Mouse (Mus musculus): Measurements from ENCODE around the gene Cpsf7.

Cpsf7 gene

DNA sequence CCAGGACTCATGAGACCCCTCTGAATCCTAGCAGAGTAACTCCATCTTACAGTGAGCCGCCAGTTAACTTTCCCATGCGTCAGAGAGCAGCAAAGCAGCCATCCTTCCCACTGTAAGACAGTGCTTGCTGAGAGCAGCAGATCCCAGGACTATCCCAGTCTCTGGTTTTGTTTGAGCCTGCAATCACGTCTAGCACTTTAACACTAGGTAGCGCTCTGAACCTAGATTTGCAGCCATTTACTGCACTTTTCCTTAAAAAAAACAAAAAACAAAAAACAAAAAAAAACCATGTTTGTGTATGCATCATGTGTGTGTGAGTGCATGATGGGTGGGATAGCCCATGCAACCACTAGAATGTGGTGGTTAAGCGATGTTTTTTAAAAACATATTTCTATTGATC is 35.0 kb downstream of the Cpsf7 start:
- DNase-seq (ENCODE audit: inconsistent ontology term) = no peak

DNA sequence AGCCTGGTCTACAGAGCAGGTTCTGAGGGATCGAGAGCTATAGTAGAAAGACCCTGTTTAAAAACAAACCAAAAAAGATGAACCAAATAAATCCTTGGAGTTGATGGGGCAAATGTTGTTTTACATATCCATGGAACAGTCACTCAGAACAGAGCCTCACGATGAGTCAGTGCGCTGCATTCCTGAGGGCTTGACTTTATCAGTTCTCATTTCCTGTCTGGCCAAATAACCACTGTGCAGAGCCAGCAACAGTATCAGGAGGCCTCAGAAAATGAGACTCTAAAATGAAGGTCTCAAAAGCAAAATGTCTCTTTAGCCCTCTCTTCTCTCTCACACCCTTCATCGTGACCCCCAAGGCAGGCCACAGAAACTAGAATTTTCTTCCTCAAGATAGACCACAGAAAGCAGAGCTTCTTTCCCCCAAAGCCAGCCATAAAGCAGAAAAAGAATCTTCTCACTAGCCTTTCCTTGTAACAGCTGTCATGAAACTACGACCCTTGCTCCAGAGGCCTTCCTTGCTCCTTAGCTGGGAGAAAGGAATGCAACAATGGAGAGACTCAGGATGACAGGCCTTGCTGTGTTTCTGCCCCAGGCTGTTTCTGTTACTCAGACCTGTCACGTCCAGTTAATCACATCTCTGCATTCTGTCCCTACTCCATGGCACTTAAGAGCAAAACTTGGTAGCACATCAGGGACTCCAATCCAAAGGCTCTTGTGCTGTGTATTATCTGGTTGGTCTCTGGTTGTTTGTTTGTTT is 36.7 kb downstream of the Cpsf7 start:
- DNase-seq (ENCODE audit: inconsistent ontology term) = peak; percentile 90

- no peak for DNase-seq (ENCODE audit: inconsistent ontology term)
Observed at GRCm38 (mm10) chr19:10562351-10562750, 37.3 kb downstream of the Cpsf7 start.

- DNase-seq (ENCODE audit: inconsistent ontology term) = no peak
Observed at GRCm38 (mm10) chr19:10564278-10564677, 39.2 kb downstream of the Cpsf7 start.

DNA sequence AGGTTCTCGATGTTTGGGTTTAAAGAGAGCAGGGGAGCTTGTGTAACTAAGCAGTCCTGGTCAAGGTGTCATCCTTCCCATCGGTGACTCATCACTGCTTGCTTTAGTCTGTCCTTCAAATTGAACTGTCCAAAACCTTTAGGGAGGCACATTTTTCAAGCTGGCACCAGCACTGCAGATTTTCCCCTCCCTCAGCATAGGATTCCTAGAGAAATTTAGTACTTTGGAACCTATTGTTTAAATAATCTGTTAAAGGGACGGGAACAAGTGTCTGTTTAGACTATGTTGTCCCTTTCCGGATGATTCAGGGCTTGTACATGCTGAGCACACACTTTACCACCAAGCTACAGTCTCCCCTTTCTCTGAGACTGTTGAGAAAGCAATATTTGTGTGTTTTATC is 40.2 kb downstream of the Cpsf7 start:
- DNase-seq (ENCODE audit: inconsistent ontology term) = no peak

GRCm38 (mm10) chr19:10569627-10570026 is 44.6 kb downstream of the Cpsf7 start:
- DNase-seq (ENCODE audit: inconsistent ontology term) = no peak

- peak; percentile 94 for DNase-seq (ENCODE audit: inconsistent ontology term)
Observed at GRCm38 (mm10) chr19:10576690-10577561, 51.9 kb downstream of the Cpsf7 start, which contains the start of the genes Cyb561a3 and Tmem138. Gene Cyb561a3 (plus strand): TSS chr19:10577172. Gene Tmem138 (minus strand): TSS chr19:10577362.

GRCm38 (mm10) chr19:10580102-10580501 is 55.0 kb downstream of the Cpsf7 start:
- no peak for DNase-seq (ENCODE audit: inconsistent ontology term)

- DNase-seq (ENCODE audit: inconsistent ontology term) = no peak
Observed at GRCm38 (mm10) chr19:10580761-10581160, 55.7 kb downstream of the Cpsf7 start.

DNA sequence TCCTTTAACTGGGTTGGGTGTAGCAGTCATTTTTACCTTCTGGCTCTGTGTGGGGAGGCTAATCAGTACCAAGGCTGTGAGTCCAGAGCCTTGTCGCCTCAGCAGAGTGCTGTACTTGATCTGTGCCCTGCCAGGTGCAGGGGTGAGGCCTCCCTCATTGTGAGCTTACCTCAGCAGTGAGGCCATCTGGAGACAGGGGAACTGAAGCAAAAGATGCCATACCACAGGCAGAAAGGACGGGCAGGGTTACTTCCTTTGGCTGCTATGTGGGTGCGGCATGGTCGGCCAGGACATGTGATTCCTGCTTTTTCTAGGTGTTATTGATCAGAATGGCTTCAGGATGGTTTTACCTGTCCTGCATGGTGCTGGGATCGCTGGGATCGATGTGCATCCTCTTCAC is 56.9 kb downstream of the Cpsf7 start:
- DNase-seq (ENCODE audit: inconsistent ontology term) = no peak

DNA sequence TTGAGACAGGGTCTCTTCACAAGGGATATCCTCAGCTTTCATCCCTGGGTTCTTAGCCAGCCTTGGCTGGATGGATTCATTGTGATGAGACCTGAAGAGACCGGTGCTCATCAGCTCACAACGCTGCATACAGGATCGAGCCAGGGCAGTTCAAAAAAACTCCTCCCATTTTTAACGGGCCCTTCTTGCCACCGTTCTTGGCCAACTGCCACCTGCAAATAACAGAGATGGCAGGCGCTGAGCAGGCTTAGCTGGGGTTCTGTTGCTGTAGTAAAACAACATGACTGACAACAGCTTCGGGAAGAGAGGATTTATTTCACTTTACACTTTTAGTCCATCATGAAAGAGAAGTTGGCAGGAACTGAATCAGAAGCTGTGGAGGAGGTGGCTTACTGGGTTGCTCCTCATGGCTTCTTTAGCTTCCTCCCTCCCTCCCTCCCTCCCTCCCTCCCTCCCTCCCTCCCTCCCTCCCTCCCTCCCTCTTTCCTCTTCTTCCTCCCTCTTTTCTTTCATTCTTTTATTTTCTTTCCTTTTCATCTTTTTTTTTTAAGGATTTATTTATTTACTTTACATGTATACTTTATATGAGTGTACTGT is 58.6 kb downstream of the Cpsf7 start:
- no peak for DNase-seq (ENCODE audit: inconsistent ontology term)

DNA sequence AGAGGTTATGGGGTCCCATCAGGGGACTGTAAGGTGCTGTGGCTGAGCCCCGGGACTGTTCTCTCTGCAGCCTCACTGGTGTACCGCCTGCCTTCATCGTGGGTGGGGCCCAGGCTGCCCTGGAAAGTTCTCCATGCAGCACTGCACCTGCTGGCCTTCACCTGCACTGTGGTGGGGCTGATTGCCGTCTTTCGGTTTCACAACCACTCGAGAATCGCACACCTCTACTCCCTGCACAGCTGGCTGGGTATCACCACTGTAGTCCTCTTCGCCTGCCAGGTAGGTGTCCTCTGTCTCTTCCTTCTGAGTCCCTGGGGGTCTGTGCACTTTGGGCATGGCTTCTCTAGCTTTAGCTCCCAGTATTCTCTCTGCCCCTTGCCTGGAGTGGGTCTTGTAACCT is 60.0 kb downstream of the Cpsf7 start:
- no peak for DNase-seq (ENCODE audit: inconsistent ontology term)

GRCm38 (mm10) chr19:10587231-10587630 is 62.2 kb downstream of the Cpsf7 start:
- DNase-seq (ENCODE audit: inconsistent ontology term) = no peak

- DNase-seq (ENCODE audit: inconsistent ontology term) = no peak
Observed at GRCm38 (mm10) chr19:10589127-10589857, 64.2 kb downstream of the Cpsf7 start.

- DNase-seq (ENCODE audit: inconsistent ontology term) = no peak
Observed at GRCm38 (mm10) chr19:10590301-10590700, 65.2 kb downstream of the Cpsf7 start.

GRCm38 (mm10) chr19:10591659-10592377 is 66.8 kb downstream of the Cpsf7 start:
- no peak for DNase-seq (ENCODE audit: inconsistent ontology term)
